Mouse (Mus musculus) NIH3T3 (cell line): ENCODE data around the gene Umad1.

Experiments
- DNase-seq: peaks from one replicate; pipeline ENCODE4 v3.0.0-alpha.2; 2012; ENCODE audit warnings: low read depth

Gene Umad1

DNA sequence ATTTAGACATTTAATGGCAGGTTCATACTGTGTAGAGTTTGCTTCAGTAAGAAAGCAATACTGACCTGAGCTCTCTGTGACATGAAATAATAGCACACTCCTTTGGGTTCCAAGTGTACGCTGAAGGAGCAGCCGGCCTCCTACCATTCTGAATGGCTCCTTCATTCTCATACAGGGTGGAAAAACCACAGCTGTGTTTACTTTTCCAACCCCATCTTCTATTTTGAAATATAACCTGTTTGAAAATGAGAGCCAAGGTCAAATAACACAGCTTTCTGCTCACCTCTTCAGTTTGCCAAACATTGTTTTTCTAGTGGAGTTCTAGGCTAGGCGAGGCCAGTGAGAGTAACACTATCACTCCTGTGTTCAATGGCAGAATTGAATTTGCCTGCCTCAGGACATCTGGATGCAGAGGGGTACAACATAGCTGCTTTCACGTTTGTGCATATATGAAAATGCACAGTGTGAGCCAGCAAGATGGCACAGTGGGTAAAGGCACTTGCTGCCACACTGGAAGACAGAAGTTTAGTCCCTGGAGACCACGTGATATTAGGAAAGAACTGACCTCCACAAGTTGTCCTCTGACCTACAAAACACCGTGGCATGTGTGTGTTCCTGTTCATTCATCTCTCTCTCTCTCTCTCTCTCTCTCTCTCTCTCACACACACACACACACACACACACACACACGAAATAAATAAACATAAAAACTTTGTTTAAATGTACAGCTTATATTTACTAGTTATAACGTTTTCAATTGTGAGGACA, 157.9 kb downstream of the Umad1 start:
- DNase-seq = no peak

DNA sequence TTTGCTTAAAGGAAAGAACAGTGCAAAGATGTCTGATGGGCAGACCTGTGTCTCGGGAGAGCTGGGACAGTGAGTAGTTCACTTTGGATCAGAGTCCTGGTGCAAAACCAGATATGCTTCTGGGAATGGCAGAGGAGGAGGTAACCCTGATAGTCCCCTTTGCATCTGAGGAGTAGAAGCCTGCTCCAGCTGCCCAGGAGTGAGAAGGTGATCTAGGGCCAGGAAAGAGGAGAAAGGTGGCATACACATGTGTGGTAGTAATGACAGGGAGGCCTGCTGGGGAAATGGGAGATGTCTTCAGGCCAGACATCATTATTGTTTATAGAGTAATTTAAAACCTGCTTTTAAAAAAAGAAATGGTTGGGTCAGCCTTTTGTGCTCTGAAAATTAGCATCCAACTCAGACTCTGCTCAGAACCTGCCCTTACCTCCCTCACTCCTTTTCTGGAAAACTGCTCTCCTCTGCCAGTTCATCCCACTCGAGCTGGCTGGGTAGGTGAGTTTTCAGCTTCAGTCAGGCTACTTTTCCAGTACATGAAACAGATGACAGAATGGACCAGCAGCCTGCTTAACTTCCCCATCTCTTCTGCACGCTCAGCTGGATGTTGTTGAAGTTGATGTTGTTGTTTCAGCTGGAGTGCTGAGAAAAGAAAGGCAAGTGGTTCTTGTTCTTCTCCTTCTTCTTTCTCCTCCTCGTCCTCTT, 160.5 kb downstream of the Umad1 start:
- DNase-seq = no peak

DNA sequence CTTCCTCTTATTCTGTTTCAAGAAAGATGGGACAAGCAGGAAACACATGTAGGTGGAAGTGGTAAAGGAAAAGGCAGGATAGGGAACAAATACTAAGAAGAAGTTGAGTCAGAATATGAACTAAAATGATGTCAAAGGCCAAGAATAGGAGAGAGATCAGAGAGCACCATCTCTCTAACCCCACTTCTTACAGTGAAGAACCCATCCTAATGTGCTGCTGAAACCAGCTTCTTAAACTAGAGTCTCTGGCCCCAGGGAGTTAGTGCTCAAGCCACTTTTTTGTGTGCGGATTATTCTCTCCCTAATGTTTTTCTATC, 161.1 kb downstream of the Umad1 start:
- DNase-seq = no peak

DNA sequence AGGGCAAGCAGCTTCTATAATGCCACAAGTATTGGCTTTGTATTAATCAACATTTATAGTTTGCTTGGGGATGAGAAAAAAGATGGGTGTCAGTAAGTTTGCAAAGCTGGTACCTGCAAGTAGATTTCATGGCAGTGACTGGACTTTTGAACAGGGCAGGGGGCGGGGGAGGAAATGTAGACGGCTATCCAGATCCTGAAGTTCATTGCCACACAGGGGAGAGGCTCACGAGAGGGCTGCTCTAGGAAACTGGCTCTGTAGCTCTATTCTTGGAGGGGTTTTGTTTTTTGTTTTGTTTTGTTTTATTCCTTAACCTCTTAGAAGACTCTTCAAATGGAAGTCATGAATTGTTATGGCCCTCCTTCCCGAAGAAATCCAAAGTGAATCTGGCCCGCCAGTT, 162.3 kb downstream of the Umad1 start:
- no peak for DNase-seq

DNA sequence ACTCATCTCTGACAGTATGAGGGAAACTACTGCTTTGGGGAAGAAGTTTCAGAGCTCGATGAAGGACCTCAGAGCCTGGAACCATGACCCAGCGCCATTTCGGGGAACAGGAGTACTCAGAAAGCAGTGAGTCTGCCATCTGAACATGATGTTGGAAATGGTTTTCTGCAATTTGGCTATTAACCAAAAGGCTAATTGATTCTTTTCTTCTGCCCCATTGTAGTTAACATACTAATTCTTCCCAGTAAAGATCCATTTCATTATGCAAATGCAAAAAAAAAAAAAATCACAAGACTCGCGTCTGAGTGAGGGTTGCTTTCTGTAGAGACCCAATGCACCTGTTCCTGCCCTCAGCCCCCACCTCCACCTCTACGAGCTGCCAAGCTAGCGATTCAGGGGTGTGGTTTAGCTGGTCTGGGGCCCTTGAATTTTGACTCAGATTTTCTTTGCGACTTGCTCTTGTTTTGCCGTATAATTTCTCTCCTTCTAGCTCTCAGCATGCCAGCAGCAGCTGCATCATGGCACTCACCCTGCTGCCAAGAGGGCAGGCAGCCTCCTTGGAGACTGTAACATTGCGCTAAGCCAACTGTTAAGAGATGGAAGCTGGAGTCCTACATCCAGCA, 163.0 kb downstream of the Umad1 start:
- no peak for DNase-seq

DNA sequence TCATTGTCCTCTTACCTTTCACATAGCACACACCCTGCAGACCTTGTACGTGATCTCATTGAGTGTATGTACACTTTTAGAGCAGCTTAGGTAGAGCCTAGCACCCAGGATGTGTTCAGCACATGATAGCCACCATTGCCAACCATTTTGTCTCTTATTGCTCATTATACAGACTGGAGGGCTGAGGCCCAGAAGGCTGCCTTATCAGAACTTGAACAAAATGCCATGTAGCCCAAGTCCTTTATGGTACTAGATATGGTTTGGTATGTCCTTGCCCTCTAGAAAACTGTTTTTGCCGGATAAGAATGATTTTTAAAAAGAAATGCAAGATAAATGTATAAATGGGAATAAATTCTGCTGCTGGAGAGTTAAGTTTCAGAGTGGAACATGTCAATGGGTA, 164.1 kb downstream of the Umad1 start:
- DNase-seq = no peak

DNA sequence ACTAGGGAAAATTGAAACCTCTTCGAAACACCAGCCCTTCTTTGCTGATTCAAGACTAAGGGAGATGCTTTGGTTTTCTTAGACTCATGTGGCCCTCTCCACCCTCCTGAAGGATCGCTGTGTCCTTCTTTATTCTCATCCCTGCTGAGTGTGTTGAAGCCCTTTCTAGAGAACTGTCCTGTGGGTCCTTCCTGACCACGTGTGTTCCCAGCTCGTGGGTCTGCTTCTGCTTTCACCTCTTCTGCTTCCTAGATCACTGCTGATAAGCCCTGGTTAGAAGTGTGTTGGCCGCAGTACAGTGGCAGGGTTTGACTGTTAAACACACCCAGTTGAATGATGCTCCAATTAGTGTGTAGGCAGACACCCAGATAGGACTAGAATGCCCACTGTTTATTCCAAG, 168.6 kb downstream of the Umad1 start:
- no peak for DNase-seq

DNA sequence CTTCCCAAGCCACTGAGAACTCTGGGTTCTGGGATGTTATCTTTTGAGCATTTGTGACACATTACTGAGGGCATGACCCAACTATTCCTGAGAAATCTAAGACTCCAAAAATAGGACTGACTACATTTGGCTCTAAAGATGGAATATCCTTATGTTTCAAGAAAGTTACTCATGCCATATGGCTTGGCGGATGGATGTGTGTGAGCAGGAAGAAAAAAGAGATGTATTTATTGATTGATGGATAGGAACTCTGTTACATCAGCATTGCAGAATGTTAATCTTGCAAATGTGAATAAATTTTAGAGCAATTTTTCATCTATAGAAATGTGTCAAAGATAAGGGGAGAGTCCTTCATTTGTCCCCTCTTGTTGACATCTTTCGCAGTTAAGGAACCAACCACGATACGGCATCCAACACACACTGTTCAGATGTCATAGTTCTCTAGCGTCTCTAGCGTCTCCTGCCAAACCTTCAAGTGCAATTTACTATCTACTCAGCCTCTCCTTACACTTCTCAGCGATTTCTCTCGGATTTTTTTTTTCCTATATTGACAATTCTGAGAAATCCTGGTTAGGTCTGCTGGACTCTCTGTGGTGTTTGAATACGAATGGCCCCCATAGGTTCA, 171.6 kb downstream of the Umad1 start:
- DNase-seq = peak; percentile 11

DNA sequence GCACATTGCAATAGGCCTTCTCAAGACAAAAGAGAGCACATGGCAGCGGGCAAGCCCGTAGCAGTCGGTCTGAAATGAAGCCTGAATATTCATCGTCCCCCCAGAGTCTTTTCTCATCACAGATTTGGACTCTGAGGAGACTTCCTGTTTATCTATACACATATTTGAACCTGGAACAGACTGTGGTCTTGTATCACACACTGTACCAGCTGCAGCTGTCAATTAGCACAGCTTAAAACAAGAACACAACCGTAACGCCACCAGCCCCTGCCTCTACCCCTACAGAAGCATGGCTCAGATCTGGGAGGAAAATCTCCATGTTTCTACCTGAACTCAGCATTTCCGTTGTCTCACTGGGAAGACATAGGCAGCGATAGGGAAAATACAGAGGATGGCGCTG, 174.1 kb downstream of the Umad1 start:
- DNase-seq = no peak

DNA sequence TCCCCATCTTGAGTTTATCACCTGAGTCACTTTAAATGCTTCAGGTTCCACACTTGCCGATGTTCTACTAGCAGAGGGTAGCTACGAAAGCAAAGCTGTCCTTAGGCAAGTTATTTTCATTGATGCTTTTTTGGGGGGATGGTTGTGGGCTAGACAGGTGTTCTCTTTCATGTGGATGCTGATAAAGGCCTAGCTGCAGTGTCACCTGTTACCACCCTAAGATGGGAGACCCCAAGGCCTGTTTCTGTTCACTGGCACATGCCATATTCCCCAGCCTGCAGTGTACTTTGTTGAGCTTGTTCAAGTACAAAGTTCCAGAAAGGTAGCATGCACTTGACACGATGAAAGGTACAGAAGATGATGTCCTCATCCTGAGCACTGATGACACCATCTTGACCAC, 178.8 kb downstream of the Umad1 start:
- DNase-seq = no peak

DNA sequence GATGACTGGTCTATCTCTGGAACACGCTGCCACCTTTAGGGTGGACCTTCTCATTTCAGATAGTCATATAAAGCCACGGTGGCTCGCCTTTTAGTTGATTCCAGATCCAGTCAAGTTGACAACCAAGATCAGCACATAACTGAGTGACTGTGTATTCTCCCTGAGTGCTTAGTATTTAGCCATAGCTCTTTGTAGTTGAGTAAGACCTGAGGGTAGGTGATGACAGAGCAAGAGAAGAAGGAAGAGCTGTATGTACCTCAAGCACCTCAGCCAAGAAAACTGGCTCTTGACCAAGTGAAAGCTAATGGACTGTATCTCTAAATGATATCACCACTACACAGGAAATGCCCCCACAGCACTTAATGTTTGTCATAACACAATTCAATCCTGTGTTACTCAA, 182.7 kb downstream of the Umad1 start:
- DNase-seq = no peak

DNA sequence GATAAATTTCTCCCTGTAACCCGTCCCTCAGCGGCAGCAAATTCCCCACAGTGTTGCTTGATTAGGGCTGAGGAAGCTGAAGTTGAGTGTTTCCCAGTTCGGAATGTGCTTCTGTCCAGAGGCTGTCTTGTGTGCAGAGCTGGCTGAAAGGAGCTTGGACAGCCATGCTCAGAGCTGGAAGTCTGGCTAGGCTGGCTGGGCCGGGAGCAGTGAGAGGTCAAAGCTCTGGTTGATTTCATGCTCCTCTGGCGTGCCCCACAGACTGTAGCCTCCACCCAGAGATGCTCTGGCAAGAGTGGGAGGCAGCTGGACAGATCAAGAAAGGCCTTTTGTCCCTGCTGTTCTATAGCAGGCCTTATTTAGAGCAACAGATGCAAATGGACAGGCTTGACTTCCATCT, 187.7 kb downstream of the Umad1 start:
- DNase-seq = peak; percentile 37

DNA sequence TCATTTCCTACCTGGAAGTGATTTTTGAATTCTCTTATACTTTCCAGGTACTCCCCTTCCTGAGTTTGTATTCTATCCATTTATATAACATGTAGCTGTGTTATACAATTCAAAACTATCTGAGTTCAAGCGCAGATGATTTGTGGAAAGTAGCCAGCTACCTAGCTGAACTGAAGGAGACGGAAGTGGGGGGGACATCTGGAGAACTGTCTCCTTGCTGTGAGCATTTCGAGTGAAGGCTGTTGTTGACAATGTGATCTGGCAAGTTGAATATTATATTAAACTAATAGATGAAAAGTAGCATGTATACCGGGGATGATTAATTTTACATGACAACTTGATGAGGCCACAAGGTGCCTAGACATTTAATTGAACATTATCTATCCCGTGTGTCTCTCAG, 196.5 kb downstream of the Umad1 start:
- no peak for DNase-seq

DNA sequence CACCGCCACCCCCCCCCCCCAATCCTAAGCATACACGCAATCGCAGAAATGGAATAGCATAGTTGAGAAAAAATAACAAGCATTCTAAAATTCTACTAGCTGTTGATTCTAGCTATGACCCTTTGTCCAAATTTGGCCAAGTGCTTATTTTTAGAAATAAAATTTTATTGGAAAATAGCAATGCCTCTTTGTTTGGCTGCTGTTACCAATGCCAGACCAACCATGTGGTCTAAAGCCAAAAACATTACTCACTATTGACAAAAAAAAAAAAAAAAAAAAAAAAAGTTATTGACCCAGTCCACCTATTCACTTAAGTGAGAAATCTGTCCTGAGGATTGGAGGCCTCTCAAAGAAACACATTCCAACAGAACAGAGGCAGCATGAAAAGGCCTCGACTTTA, 199.5 kb downstream of the Umad1 start:
- peak; percentile 28 for DNase-seq

DNA sequence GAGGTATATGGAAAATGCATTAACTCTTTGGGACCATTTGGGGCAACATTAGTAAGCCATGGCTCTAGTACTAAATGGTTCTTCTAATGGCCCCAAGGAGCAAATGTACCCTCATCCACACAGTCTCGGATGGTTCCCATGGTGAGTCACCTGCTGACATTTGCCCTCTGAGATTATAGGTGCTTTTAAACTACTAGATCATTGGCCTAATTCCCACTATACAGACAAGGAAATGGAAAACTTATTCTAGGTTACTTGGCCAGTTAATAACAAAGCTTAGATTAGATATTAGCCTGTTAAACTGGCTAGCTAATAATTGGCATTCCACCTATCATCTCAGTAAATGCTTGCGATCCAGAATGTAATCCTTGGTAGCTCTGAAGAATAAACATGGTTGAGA, 203.4 kb downstream of the Umad1 start:
- no peak for DNase-seq

DNA sequence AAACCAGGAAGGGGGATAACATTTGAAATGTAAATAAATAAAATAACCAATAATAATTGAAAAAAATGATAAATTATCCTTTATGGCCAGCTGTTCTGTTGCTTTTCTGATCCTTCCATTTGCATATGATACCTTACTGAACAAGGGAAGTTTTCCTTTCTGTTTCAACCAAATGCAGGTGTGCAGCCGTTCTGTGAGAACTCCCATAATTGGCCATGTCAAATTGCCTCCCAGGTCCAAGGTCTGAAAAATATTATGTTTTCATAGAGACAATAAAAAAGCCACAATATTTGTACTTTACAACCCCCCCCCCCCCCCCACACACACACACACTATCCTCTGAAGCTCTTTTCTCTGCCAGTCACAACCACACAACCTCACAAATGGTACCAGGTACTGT, 206.3 kb downstream of the Umad1 start:
- DNase-seq = no peak

DNA sequence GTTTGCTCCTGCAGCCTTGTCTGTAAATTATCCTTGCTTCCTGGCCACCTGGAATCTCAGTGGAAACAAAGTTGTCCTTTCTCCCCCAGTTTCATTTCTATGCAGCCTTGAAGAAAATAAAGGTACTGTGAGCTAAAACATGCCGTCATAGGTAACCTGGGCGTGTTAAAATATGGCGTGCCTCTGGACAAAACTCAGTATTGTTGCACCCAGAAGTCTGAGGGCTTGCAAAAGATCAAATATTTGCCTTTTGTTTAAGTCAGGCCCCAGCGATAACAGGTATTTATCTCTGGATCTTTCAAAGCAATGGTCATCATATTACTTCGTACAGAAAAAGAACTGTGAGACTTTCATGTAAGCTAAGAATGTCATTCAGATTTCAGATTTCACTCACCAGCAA, 206.9 kb downstream of the Umad1 start:
- no peak for DNase-seq

DNA sequence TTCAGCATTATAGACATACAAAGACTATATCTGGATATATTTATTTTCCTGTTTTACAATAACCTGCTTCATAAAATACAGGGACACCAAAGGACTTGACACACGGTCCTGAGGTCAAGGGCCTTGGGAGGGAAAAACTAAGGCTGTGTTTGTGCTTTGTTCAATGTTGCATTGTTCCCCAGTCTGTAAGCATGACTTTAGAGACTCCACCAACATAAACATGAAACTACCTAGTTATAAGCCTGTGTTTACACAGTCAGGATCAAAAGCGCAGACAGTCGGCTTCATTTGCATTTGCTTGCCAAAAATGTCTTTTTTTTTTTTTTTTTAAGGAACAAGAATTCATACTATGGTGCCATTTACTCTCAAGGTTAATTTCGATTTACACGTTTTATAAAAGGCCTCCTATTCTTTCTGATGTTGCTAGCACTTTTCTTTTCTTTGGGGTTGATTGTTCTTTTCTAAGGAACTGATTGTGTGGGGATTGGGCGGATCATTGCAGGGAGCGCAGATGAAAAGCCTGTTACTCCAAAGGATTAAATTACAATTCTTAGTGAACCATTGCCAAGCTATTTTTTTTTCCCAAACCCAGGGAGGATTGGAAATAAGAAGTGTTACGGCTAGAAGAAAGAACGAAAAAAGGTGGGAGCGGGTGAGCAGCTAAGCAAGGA, 208.7 kb downstream of the Umad1 start:
- no peak for DNase-seq

DNA sequence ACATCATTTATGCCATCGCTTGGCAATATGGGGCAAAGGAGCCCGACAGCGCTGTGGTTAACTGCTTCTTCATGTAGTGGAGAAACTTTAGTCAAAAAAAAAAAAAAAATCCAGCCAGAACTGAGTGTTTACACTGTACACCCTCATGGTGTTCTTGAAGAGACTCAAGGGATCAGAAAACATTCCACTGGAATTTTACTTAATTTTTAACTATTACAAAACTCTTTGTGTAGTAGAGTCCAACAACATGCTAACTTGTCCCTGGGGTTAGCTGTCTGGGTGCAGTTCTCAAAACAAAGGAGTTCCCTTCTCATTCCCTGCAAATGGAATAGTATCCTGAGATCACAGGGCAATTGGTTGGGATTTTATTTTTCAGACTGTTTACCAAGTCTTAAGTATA, 210.8 kb downstream of the Umad1 start:
- no peak for DNase-seq

DNA sequence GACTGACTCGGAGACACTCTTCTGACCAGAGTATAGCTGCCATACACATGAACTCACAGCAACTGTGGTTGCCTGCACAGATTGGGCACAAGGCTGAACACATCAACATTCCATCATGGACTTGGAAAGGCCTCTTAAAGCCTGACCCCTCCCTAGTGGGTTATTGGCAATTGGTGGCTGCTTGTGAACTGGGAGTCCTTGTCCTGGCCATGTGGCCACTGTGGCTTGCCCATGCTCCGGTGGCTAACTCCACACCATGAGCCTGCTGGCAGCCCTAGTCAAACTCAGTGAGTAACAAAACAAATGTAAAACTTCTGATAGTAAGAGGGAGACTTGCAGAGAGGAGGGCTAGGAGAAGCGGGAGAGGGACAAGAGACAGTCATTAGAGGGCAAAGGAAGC, 213.0 kb downstream of the Umad1 start:
- no peak for DNase-seq

DNA sequence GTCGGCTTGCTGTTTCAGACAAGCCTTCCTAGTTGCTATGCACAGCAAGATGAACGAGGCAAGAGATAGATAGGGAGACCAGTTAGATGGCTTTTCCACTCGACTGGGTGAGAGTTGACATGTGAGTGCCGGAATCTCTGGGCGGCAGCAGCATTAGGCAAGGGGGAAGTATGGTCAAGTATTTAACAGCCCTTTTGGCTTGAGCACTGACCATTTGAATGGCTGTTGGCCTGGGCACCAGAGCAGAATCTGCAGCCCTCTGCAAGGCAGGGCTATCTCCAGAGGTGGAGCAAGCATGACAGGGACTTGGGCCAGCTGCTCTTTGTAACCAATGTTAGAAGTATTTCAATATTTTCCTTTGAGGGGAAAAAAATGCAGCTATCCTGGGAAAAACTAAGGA, 213.8 kb downstream of the Umad1 start:
- no peak for DNase-seq

DNA sequence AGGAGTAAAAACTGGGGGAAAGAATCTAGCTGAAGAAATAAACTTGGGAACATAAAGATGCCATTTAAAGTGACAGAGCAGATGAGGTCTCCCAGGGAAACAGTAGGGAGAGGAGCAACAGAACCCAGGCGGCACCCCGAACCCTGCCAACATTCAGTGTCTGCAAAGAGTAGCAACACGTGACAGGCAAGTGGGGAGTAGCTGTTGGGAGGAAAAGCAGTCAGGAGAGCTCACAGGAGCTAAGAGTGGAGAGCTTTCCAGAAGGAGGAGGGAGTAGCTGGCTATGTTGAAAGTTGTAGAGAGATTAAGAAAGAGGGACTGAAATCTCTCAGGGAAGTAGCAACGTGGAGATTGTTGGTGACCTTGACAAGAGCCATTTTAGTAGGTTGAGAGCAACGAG, 214.4 kb downstream of the Umad1 start:
- DNase-seq = no peak

DNA sequence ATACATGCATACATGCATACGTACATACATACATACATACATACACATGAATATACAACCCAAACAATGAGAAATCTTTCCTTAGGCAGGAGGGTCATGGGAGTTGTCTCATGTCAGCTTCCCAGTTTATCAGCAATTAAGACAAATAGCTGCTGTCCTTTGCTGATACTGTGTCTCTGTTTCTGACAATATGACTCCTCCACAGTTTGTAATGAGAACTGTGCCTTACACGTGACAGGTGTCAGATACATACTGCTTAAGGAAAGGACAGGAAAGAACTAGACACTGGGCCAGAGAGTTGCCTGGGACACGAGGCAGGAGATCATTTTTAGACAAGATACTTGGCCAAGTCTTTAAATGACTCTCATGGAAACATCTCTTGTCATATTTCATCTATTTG, 215.2 kb downstream of the Umad1 start:
- DNase-seq = no peak
